Mouse (Mus musculus) layer of hippocampus, adult 9-11 months (tissue): ENCODE results near the gene Vmn2r115.
"Not testable (repeated sequence)": the region's sequence is repeated elsewhere in the genome, so short reads cannot be mapped to it uniquely, and the experiment has no call there.

Experiments used
- DNase-seq: peaks from one replicate; pipeline ENCODE4 v3.0.0; 2022

Gene Vmn2r115

GRCm38 (mm10) chr17:23343441-23343840 lies at the start of gene Vmn2r115:
Vmn2r115 (plus strand) TSS chr17:23343741.
- DNase-seq = not testable (repeated sequence)

DNA sequence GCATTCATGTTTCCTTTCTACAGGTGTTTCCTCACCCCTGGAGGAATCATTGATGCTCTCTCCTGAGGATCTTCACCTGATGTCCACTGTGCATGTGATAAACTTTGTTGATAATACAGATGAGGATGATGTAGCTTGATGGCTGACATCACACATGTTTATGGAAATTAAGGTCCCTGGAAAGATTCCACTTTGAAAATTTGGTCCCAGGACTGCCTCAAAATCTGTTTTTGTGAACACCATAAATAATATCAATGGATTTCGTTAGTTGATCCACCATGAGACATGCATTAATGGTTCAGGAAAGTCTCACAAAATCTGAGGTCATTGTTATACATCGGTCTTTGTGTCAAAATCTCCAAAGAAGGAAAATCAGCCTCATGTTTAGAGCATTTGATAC lies 31.1 kb upstream of the Vmn2r115 start, which contains the start of gene Vmn2r114:
Gene Vmn2r114, minus strand, starts transcription at position 101 of the 400 bp plus-strand sequence.
- not testable (repeated sequence) for DNase-seq

DNA sequence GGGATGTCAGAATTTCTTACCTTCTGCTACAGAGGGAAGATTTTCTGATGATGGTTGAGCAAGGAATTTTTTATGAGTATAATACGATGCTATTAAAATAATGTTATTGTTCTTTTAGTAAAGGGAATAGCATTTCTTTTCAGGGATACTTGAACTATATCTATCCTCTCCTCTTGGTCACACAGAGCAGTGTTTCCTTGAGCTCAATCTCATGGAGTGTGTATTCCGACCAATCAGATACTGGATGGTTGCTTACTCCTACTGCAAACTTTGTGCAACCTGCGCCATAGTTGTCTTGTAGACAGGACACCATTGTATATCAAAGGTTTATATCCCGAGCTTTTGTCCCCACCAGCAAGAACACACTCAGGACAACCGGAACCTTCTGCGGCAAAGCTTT lies 12.9 kb upstream of the Vmn2r115 start:
- no peak for DNase-seq

GRCm38 (mm10) chr17:23351644-23352043 lies 8.1 kb downstream of the Vmn2r115 start:
- DNase-seq = no peak

- DNase-seq = not testable (repeated sequence)
These were observed 40.8 kb downstream of the Vmn2r115 start, which contains the start of gene Vmn2r116 for GRCm38 (mm10) chr17:23384304-23384703. Vmn2r116 (plus strand) TSS chr17:23384604.
